Mouse (Mus musculus) regulatory T cell (primary cell): ENCODE data around the gene Mfsd6l.

Experiments used
- in situ Hi-C: fragments of 300-600 bp; cut with MboI, MseI; formaldehyde crosslinking; loops from one replicate; pipeline ENCODE4 v1.15.1; 2025; ENCODE audit warnings: high pct_unique_total_duplicates

Gene Mfsd6l

DNA sequence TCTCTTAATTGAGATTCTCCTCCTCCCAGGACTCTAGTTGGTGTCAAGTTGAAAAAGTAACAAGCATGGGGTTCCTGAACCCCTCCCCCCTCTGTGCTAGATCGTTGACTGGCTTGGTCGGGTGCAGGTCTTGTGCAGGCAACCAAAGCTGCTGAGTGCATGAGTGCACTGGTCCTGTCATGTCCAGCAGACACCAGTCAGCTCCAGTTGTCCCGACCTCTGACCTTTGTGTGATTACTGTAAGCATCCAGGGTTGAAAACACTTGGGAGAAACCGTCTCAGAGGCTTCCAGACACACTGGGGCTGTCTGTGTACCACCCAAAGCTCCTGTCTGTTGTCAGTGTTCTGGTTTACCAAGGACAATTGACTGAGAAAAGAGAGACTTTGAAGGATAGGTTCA lies 5.6 kb upstream of the Mfsd6l start:
- in situ Hi-C loops = no loop called here

DNA sequence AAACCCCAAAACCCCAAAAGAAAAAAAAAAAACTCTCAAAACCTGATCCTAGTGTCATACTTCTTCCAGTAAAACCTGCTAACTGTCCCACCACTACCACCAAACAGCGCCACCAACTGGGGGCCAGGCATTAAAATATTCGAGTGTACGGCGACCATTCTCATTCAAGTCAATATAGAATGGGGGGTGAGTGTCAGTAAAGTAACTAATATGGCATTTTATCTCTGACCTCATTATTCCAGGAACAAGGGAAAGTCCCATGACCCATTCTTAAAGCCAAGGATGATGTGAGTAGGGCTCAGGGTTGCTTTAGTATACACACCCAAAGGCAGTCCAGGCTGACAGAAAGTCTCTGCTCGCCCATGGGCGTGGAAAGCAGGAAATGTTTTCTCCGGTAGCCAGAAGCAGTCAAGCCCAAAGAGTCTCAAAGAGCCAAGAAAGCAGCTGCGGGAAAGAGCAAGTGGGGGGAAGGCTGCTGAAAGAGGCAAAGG lies 2.0 kb upstream of the Mfsd6l start:
- in situ Hi-C loops = no loop called here

DNA sequence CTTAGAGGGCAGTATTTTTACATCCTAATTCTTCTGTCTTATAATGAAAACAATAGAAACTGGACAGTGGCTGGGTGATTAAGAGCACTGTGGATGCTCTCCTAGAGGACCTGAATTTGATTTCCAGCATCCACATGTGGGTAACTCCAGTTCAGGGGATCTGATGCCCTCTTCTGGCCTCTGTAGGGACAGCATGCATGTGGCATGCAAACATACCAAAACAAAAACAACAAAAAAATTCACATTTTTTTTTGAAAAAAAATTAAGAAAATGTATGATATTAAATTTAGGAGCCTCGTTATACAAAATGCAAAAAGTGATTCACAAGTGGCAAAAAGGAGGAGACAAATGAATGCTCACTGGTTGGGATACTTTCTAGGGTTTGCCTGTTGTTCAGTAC lies 3.6 kb downstream of the Mfsd6l start:
- in situ Hi-C loops = loop anchor here (5.0 kb wide), 1 partner anchor 67 kb away; no protein-coding TSS in a partner anchor

DNA sequence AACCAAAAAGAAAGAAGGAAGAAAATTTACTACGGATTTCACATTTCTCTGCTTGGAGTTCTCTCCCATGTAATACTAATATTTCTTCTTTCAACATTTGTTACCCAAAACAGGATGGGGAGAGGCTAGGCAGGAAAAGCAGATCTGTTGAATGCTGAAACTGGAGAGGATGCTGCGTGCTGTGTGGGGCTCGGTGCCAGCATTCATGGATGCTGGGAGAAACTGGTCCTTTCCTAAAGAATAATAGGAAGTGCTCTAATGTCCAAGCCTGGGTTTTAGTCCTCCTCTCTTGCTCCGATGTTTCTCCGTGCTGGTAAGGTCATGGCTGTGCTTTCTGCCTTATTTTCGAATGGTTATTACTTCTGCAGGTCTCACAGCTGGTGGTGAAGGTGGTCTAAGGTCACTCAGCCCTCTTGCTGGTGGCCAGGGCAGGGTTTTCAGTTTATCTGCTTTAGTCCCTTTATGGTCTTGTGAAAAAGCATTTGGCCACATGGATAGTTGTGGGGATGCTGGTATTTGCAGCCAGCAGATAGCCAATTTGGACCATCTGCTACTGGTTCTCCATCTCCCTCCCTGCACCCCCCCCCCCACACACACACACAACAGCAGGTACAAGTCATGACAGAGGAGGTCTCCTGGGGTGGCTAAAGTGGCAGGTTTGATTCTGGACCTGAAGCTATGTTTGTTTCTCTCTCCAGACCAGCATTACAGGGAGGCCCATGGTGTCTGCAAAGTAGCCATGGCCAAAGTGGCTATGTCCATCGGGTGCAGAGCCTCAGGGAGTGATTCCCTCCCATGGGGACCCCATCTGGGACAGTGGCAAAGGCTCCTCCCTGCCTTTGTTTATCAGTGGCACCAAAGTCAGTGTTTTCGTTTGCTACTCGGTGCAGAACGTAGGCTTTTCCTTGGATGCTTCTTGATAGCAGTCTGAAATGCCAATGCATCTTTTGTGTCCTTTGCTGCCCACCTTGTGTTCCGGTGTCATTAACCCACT lies 6.3 kb downstream of the Mfsd6l start:
- in situ Hi-C loops = no loop called here

DNA sequence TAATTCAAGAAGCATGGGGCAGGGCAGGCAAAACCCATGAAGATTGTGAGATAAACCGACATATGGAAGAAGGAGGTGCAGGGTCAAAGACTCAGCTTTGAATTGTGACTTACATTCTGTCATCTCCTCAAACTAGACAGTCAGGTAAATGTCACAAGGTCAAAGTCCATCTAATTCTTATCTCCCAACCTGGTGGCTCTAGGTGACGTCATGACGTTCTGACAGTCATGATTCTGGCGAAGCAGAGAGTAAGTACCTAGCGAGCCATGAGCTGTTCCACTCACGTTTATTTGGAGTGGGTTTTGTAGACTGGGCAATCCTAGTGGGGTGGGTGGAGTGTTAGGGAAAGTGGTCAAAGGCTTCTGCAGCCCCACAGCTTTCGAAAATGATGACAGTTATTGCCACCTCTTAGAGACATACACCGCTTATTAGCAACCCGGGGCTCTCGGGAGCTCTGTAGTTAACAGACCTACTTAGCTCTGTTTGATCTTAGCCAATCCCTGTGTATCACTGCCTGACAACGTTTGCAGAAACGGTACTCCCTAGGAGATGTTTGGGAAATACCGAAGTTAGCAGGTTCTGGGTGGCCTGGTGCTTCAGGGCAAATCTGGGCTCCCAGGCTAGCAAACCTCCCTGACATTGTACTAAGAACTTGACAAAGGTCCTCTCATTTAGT lies 8.5 kb downstream of the Mfsd6l start:
- in situ Hi-C loops = no loop called here

DNA sequence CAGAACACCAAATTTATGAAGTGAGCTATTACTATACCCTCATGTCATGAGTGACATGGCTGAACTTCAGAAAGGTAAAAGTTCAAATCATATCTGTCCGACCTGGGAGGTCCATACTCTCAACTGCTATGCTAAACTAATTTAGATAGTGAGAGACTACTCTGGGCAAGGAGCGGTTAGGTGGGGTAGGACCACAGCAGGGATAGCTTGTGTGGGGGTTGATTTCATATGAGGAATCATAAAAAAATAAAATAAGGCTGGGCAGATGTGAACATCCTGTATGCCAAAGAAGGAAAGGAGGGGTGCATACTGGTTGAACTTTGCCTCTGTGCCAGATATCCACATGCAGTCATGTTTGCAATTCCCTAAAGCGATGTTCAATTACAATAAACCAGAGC lies 9.0 kb downstream of the Mfsd6l start:
- in situ Hi-C loops = no loop called here

DNA sequence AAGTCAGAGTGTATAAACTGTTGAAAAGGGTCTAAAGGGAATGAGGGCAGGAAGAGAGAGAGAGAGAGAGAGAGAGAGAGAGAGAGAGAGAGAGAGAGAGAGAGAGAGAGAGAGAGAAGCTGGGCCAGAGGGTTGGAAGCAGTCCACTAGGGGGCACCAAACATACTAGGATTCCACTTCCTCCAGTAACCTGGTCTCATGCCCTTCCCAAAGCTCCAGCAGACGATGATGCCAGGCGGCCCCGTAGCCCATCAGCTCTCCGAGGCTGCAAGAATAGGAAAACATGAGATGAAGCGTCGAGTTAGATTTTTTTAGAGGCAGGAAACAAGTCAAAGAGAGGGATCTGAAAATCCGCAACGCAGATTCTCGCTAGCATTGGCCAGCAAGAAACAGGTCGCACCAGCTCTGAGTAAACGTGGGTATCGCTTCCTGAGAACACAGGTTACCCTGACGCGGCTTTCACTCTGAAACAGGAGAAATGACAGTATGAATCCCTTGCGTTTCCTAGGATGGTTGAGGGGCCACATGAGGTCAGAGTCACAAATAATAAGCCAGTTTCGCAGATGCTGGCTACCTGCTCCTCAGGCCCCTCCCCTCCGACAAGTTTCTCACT lies 10.6 kb downstream of the Mfsd6l start:
- in situ Hi-C loops = no loop called here

DNA sequence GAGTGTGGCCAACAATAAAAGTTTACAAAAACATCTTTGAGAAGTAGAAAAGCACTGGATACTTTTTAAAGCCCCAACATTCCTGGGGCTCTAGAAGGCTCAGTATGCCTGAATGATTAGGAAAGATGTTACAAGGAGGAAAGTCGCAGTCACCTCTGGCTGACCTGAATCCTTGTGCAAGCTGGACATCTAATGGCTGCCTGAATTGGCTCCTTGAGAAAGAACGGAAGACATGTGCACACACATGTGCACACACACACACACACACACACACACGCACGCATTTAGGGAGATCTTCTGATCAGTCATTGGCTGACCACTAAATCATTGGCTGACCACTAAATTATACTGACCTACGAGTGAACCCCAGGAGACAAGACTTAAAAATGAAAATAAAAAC lies 14.9 kb downstream of the Mfsd6l start:
- in situ Hi-C loops = no loop called here

DNA sequence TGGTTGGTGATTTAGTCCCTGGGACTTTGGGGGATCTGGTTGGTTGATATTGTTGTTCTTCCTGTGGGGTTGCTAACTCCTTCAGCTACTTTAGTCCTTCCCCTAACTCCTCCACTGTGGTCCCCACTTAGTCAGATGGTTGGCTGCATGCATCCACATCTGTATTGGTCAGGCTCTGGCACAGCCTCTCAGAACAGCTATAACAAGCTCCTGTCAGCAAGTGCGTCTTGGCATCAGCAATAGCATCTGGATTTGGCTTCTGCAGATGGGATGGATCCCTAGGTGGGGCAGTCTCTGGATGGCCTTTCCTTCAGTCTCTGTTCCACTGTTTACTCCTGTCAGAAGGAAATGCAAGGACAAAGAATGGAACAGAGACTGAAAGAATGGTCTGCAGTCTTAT lies 21.1 kb downstream of the Mfsd6l start:
- in situ Hi-C loops = no loop called here

DNA sequence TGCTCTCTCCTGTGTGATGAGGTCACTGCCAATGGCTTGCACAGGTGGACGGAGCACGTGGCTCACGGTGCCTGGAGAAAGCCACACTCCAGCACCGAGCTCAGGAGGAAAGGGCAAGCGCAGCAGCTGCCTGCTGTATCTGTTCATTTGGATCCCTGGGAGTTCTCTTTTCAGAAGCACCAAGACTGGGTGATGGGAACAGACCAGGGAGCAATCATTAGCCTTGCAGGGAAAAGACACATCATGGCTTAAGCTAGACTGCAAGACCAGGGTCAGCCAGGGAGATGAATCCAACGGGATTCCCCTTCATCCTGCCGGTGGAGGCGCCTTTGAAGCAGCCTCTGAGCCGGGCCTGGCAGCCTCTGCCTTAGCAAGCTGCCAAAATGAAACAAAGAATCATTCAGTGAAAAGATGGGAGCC lies 23.5 kb downstream of the Mfsd6l start:
- in situ Hi-C loops = no loop called here

DNA sequence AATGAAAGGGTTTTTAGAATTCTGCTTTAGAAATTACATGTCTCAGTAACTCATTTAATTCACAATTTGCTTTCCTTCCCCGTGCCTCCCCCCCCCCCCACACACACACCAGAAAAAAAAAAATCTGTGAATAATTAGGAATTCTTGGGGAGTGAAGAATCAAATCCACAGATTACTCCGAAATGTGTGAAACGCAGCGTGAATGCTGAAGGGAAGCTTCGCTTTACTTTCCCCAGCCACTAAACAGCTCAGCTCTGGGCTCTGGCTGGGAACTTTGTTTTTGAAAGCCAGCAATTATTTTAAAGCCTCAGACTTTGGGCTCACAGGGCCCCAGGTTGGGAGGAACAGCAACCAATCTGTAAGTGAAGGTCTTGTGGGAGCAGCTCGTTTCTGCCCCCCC lies 24.6 kb downstream of the Mfsd6l start:
- in situ Hi-C loops = no loop called here

DNA sequence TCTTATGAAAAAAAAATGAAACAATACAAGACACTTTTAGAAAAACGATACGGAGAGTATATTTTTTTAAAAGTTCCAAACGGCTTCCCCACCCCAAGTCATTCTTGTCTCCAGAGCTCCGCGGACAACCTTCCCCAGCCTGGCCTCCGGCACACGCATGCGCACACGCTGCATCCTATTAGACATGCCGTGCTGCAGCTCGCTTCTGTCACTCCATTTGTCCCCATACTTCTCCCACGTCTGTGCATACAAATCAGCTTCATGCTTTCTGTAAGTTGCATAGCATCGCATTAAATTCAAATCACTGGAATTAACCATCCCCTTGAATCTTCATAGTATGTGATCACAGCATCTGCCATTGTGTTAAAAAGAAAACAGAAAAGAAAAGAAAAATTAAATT lies 27.2 kb downstream of the Mfsd6l start:
- in situ Hi-C loops = no loop called here

DNA sequence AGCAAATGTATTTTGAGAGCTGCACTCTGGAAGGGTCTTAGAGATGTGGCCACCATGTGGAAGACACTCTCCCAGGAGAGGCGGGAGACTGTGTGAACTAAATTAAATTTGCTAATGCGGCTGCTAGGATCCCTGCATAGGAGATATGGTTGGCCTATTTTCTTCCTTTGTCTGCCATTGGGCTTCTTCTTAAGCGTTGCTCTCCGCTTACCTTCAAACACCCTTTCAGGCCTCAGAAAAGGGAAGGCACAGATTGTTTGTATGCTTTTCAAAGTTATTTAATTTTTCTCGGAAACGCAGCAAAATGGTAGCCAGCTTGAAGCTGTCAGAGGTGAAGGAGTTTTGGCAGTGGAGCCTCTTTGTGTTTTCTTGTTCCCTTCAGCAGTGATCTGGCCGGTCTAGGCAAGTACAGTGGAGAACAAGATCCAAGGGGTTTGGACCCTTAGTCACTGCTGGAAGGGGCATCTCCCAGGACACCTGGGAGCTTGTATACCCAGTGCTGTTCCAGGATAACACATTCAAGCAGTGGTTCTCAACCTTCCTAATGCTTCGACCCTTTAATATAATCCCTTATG lies 28.0 kb downstream of the Mfsd6l start:
- in situ Hi-C loops = no loop called here

DNA sequence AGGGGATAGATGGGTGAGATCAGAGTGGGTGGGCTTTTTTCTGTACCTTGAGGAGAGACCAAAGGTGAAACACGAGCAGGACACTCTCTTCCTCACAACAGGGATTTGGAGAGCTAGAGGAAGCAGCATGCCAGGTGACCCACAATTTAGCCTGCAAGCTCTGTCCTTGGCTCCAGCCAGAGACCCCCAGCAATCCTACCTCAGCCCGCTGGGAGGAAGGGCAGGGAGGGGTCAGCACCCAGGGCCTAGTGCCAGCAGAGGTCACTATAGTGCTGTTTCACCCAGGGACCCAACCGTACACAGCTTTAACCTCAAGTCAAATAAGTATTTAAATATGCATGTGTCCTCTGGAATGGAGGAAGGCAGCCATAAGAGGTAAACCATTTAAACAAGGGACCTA lies 29.9 kb downstream of the Mfsd6l start:
- in situ Hi-C loops = no loop called here

DNA sequence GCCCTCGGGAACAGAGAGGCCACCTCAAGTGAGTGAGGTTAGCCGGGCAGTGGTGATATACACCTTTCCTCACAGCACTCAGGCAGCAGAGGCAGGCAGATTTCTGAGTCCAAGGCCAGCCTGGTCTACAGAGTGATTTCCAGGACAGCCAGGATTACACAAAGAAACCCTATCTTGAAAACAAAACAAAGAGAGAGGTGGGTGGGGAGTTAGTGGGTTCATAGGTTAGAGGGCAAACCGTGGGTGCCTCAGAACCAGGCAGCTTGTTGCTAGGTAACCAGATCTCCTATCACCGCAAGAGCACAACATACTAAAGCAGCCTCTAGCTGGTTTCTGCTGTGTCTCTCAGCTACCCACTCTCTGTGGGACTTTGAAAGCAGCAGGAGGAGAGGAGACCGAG lies 30.7 kb downstream of the Mfsd6l start, which contains the start of gene Ccdc42:
Gene Ccdc42 (plus strand): TSS at position 301 of the 400 bp plus-strand sequence.
- in situ Hi-C loops = no loop called here

DNA sequence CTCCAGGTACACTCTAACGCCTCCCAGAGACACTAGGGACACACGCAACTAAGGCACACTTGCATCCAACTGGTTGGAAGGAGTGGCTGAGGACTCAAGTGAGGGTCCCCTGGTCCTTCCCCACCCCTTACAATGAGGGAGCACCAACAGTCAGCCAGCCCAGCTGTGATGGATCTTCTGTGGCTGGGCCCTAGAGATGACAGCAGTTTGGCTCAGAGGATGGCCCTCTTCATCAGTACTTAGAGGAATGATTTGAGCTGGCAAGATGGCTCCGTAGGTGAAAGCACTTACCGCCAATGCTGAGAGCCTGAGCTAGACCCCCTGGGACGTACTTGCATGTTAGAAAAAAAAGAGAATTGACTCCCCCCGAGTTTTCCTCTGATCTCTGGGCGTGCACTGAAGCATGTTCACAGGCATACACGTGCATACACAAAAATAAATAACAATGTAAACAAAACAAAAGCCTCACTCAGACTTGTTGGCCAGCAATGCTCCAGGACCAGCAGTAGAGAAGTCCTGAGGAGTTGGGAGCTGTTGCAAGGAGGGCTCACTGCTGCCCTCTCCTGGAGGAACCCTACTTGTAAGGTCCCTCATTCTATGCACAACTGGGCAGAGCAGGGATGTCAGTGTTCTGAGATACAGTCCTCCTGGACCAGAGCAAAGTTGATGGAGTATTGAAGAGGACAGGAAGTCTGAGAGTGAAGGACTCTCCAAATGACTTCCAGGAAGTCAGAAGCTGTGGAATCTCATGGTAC lies 33.2 kb downstream of the Mfsd6l start:
- in situ Hi-C loops = no loop called here

DNA sequence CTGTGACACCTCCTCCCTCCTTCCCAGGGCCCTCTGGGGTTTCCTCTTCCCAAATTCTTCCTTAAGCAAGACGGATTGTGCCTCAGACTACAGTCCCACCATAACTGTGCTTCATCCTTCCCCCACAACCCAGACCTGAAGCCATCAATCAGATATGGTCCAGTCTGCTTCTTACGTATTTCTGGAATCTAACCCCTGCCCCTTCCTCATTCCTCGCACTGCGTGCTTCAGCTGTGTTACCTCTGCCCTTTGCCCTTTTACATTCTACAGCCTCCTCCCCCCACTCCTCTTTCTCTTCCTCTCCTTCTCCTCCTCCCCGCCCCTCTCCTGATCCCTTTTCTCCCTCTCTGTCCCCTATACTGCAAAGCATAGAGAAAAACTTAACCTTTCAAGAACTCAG lies 35.7 kb downstream of the Mfsd6l start:
- in situ Hi-C loops = no loop called here

DNA sequence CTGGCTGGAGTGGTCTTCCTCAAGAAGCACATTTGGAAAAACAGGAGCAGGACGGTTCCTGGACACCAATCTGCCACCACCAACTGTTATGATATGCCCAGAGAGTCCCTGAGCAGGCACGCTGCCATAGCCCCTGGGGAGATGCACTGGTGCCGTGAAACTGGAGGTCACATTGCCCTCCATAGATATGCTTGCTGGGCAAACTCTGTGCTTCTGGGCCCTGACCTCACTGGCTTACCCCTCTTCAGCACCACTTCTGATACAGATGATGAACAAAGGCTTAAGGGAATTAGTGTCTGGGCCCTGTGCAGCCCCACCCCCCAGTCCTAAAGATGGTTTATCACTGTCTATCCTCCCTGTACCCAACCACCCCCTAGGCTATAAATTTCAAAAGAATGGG lies 37.3 kb downstream of the Mfsd6l start:
- in situ Hi-C loops = no loop called here

DNA sequence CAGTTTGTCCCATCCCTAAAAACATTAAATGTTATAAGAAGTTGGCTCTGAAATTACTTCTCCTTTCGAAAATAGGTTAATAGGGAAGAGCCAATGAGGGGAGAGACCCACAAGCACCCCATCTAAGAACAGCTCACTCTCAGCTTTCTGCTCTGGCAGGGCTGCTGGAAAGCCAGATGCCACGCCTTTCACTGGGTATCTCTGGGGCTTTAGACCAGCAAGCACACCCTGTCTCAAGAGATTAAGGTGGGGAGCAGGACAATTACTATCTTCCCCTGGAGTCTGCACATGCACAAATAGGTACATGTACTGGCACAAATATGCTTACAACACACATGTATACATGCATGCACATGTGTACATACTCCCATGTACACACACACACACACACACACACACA lies 41.9 kb downstream of the Mfsd6l start:
- in situ Hi-C loops = no loop called here

DNA sequence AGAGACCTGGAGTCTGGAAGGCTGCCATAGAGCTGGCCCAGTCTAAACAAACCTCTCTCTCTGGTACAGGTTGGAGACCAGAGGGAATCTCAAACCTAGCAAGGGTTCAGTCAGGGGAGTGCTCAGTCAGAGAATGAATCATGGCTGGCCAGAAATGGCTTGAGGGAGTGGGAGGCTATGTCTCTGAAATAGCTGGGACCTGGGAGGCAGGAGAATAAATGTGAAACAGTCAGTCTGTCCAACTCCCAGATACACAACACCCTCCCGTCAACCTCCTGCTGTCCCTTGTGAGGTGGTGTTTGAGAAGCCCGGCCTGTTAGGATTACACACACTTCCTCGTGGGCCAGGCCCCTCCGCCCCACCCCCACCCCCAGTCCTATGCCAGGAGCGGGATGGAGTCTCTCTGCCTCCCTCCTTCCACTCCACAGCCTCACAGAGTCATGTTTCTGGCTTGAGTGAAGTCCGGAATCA lies 44.6 kb downstream of the Mfsd6l start:
- in situ Hi-C loops = loop anchor here (25.0 kb wide), 1 partner anchor 612 kb away; no protein-coding TSS in a partner anchor

DNA sequence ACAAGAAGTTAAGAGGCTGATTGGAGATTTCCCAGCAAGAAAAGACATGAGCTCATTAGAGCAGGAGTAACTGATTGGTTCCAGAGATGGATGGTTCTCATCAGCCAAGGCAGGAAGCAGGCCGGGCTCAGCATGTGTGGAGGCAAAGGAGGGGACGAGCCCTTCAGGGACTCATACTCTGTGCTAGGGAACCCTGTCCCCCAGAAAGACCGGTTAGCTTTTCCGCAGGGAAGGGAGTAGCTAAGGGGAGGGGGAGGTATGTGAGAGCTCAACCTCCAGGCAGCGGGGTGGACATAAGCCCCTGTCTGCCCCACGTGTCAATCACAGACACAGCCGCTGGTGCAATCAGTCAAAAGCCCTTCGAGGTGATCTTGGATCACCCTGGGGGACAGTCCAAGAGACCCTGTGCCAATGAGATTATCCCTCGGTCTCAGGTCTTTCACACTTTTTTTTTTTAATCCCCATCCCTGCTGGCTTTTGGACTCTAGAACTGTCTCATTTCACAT lies 45.6 kb downstream of the Mfsd6l start:
- in situ Hi-C loops = loop anchor here (25.0 kb wide), 1 partner anchor 611 kb away; no protein-coding TSS in a partner anchor
